Mouse (Mus musculus) monocyte, adult 2 months (primary cell): ENCODE measurements at regions not wholly inside any gene's neighbourhood (a gene's known extent, or its start where the extent isn't known, plus 50 kb on each side); places are given as distances from the start of the nearest gene placed in this dataset.
A peak's percentile ranks its signal among the peaks of the same experiment; 100 is the strongest.
"Not testable (repeated sequence)": the region's sequence is repeated elsewhere in the genome, so short reads cannot be mapped to it uniquely, and the experiment has no call there.

Source experiments
- DNase-seq, 2 experiments: peaks; one replicate each; pipeline ENCODE4 v3.0.0; 2022; ENCODE audit warnings: low spot score in 2 of 2, low read depth in 1 of 2

GRCm38 (mm10) chr7:64033388-64033787 is 94.7 kb upstream of the Klf13 start:
- no peak for DNase-seq

- DNase-seq, result no peak
Measured at GRCm38 (mm10) chr7:64032921-64033354, 94.2 kb upstream of the Klf13 start.

- no peak for DNase-seq
Measured at GRCm38 (mm10) chr7:64030650-64031049, 91.9 kb upstream of the Klf13 start.

GRCm38 (mm10) chr7:64027100-64027499 is 88.4 kb upstream of the Klf13 start:
- no peak for DNase-seq

GRCm38 (mm10) chr7:64025155-64025554 is 86.4 kb upstream of the Klf13 start:
- no peak for DNase-seq

- no peak for DNase-seq
Measured at GRCm38 (mm10) chr7:64024253-64024652, 85.5 kb upstream of the Klf13 start.

- DNase-seq, result no peak
Measured at GRCm38 (mm10) chr7:64022711-64023468, 84.2 kb upstream of the Klf13 start.

- DNase-seq, result no peak
Measured at GRCm38 (mm10) chr7:64021241-64022108, 82.8 kb upstream of the Klf13 start.

GRCm38 (mm10) chr7:64018107-64018506 is 79.4 kb upstream of the Klf13 start:
- no peak for DNase-seq

GRCm38 (mm10) chr7:64016874-64017273 is 78.2 kb upstream of the Klf13 start:
- DNase-seq, result no peak

GRCm38 (mm10) chr7:64015136-64015535 is 76.4 kb upstream of the Klf13 start:
- DNase-seq, result not testable (repeated sequence)

- no peak for DNase-seq
Measured at GRCm38 (mm10) chr7:64014227-64014626, 75.5 kb upstream of the Klf13 start.

- DNase-seq, result no peak
Measured at GRCm38 (mm10) chr7:64013023-64013547, 74.4 kb upstream of the Klf13 start.

GRCm38 (mm10) chr7:64012268-64012601 is 73.5 kb upstream of the Klf13 start:
- no peak for DNase-seq

GRCm38 (mm10) chr7:64011563-64012267 is 73.0 kb upstream of the Klf13 start:
- DNase-seq, result peak; percentile 71 to 78

GRCm38 (mm10) chr7:64010640-64011039 is 71.9 kb upstream of the Klf13 start:
- DNase-seq, result no peak

GRCm38 (mm10) chr7:64007766-64008165 is 69.1 kb upstream of the Klf13 start:
- no peak for DNase-seq

GRCm38 (mm10) chr7:64006935-64007334 is 68.2 kb upstream of the Klf13 start:
- DNase-seq, result no peak

- DNase-seq, result no peak
Measured at GRCm38 (mm10) chr7:64005765-64006164, 67.0 kb upstream of the Klf13 start.

GRCm38 (mm10) chr7:64003904-64004303 is 65.2 kb upstream of the Klf13 start:
- no peak for DNase-seq

- peak; percentile 71 to 81 for DNase-seq
Measured at GRCm38 (mm10) chr7:64001611-64002111, 62.9 kb upstream of the Klf13 start.
